Mouse (Mus musculus) limb, embryonic 12.5 days (tissue): ENCODE results near the gene Smyd4. TPM values are rescaled to one million over a fixed set of nuclear protein-coding genes. Genes with fewer than 3 reads are reported as not detected.

ENCODE experiments used
- ATAC-seq: fragments of 200-750 bp; cut with Nextera tagmentation; 2 replicates; pipeline ENCODE4 v1.8.0; 2017; ENCODE audit warnings: low read depth, moderate TSS enrichment; ENCODE audit not compliant: insufficient number of reproducible peaks, insufficient read depth, low FRiP score, low TSS enrichment
- H3K27ac ChIP-seq: fragments of 300-500 bp; sonication (generic); 2 replicates; pipeline ENCODE4 v1.5.1; 2016; ENCODE audit warnings: mild to moderate bottlenecking, moderate library complexity
- H3K27me3 ChIP-seq: fragments of 300-500 bp; sonication (generic); 2 replicates; pipeline ENCODE4 v1.6.1; 2016; ENCODE audit warnings: mild to moderate bottlenecking, moderate library complexity
- H3K36me3 ChIP-seq: fragments of 300-500 bp; sonication (generic); 2 replicates; pipeline ENCODE4 v1.6.1; 2016; ENCODE audit warnings: mild to moderate bottlenecking, moderate library complexity
- H3K4me1 ChIP-seq: fragments of 300-500 bp; sonication (generic); replicated peaks from 2 replicates; pipeline ENCODE4 v1.6.1; 2016
- H3K4me2 ChIP-seq: fragments of 300-500 bp; sonication (generic); 2 replicates; pipeline ENCODE4 v1.6.1; 2016; ENCODE audit warnings: mild to moderate bottlenecking, moderate library complexity
- H3K4me3 ChIP-seq: fragments of 300-500 bp; sonication (generic); replicated peaks from 2 replicates; pipeline ENCODE4 v1.5.1; 2016; ENCODE audit warnings: mild to moderate bottlenecking
- H3K9ac ChIP-seq: fragments of 300-500 bp; sonication (generic); replicated peaks from 2 replicates; pipeline ENCODE4 v1.6.1; 2016; ENCODE audit warnings: mild to moderate bottlenecking, moderate library complexity
- H3K9me3 ChIP-seq: fragments of 300-500 bp; sonication (generic); 2 replicates; pipeline ENCODE4 v1.6.1; 2016; ENCODE audit warnings: mild to moderate bottlenecking, moderate library complexity
- WGBS: fragments of 180-500 bp; shearing (Covaris S2); methylation state at CpG from one replicate; pipeline ENCODE4 v1.1.7; 2016; 5-methylcytosine and 5-hydroxymethylcytosine counted together
- microRNA-seq: library from miRNA; unstranded; fragments of <30 nt; microRNA quantifications from one replicate; pipeline ENCODE4, GENCODE M21; 2017
- polyA plus RNA-seq: library from polyadenylated mRNA; unstranded; fragments of >200 nt; fragmentation: Nextera tagmentation; extraction: Ambion mirVana; gene quantifications from 2 replicates; pipeline ENCODE4 v1.2.1, GENCODE M21; 2016

The Smyd4 gene
- polyA plus RNA-seq, 1 experiment from 2014 or later: 22.7 TPM

- peak within 1 kb of the TSS; percentile 74 for H3K9ac ChIP-seq
- peaks cover 20% of the 10 kb centered on the region for H3K4me1 ChIP-seq
- 2% methylated on average over 56 of the region's 56 CpGs for WGBS
- peaks cover 15% of the 10 kb centered on the region for H3K36me3 ChIP-seq
- H3K4me2 ChIP-seq: peak within 1 kb of the TSS; percentile 100
- peak within 1 kb of the TSS; percentile 54; the same call in 1 of the 2 replicates for H3K27ac ChIP-seq
- H3K4me3 ChIP-seq: peak within 1 kb of the TSS; percentile 68
- no peaks in the 10 kb centered on the region for H3K9me3 ChIP-seq
- peak; percentile 85 for ATAC-seq
- no peaks in the 10 kb centered on the region for H3K27me3 ChIP-seq
Measured at GRCm38 (mm10) chr11:75453991-75454930, 106.0 kb downstream of the Smyd4 start, which contains the start of gene Wdr81. Wdr81 (minus strand) TSS chr11:75454717.

Small RNA genes lying within 50 kb of the gene (microRNA-seq; reads per million reads assigned to microRNA genes)
- gene Gm47300: not detected

Other genes with a start within 250 kb of the Smyd4 start
- 30.3 and 35.5 TPM in 2 replicates for gene Hic1, start 178.9 kb upstream of the Smyd4 start, polyA plus RNA-seq
- 29.6 and 31.0 TPM in 2 replicates for gene Ovca2, start 169.6 kb upstream of the Smyd4 start, polyA plus RNA-seq
- 24.0 and 25.5 TPM in 2 replicates for gene Dph1, start 157.2 kb upstream of the Smyd4 start, polyA plus RNA-seq
- gene Rtn4rl1, start 154.7 kb upstream of the Smyd4 start, polyA plus RNA-seq: 1.5 and 2.1 TPM in 2 replicates
- gene Rpa1, start 109 bp upstream of the Smyd4 start, polyA plus RNA-seq: 153 and 163 TPM in 2 replicates
- 177 and 181 TPM in 2 replicates for gene Serpinf1, start 74.3 kb downstream of the Smyd4 start, polyA plus RNA-seq
- 0.09 and 0.35 TPM in 2 replicates for gene Serpinf2, start 91.2 kb downstream of the Smyd4 start, polyA plus RNA-seq
- gene Wdr81, start 106.3 kb downstream of the Smyd4 start, polyA plus RNA-seq: 6.8 and 7.1 TPM in 2 replicates
- 15.6 and 17.5 TPM in 2 replicates for gene Tlcd2, start 113.3 kb downstream of the Smyd4 start, polyA plus RNA-seq
- 79.6 and 83.0 TPM in 2 replicates for gene Prpf8, start 138.4 kb downstream of the Smyd4 start, polyA plus RNA-seq
- gene Rilp, start 161.7 kb downstream of the Smyd4 start, polyA plus RNA-seq: 0.26 and 0.67 TPM in 2 replicates
- gene Scarf1, start 165.1 kb downstream of the Smyd4 start, polyA plus RNA-seq: 5.4 and 6.0 TPM in 2 replicates
- gene Slc43a2, start 183.3 kb downstream of the Smyd4 start, polyA plus RNA-seq: 3.7 and 4.2 TPM in 2 replicates
- 80.8 and 89.5 TPM in 2 replicates for gene Pitpna, start 239.7 kb downstream of the Smyd4 start, polyA plus RNA-seq